Mouse (Mus musculus) embryonic facial prominence, embryonic 11.5 days (tissue): ENCODE measurements around the gene Slc8b1. TPM values are rescaled to one million over a fixed set of nuclear protein-coding genes. Genes with fewer than 3 reads are reported as not detected.
A peak's percentile ranks its signal among the peaks of the same experiment; 100 is the strongest.

Experiments
- ATAC-seq: fragments of 200-750 bp; cut with Nextera tagmentation; replicated peaks from 2 replicates; pipeline ENCODE4 v1.8.0; 2017; ENCODE audit warnings: low read depth; ENCODE audit not compliant: insufficient number of reproducible peaks, low FRiP score, low TSS enrichment
- DNase-seq: peaks from one replicate; pipeline ENCODE4 v3.0.0-alpha.2; 2015; ENCODE audit warnings: low spot score
- H3K27ac ChIP-seq: fragments of 300-500 bp; sonication (generic); replicated peaks from 2 replicates; pipeline ENCODE4 v1.5.1; 2014; ENCODE audit warnings: mild to moderate bottlenecking, low read depth, low read length, control low read depth
- H3K27me3 ChIP-seq: fragments of 300-500 bp; sonication (generic); 2 replicates; pipeline ENCODE4 v1.6.1; 2014; ENCODE audit warnings: mild to moderate bottlenecking, low read length, moderate library complexity, mixed read lengths; ENCODE audit not compliant: control insufficient read depth, insufficient read depth
- H3K36me3 ChIP-seq: fragments of 300-500 bp; sonication (generic); replicated peaks from 2 replicates; pipeline ENCODE4 v1.6.1; 2014; ENCODE audit warnings: low read depth, mild to moderate bottlenecking, low read length, moderate library complexity, mixed read lengths; ENCODE audit not compliant: control insufficient read depth, insufficient read depth
- H3K4me1 ChIP-seq: fragments of 300-500 bp; sonication (generic); 2 replicates; pipeline ENCODE4 v1.6.1; 2014; ENCODE audit warnings: low read length, mixed read lengths; ENCODE audit not compliant: control insufficient read depth, insufficient read depth
- H3K4me2 ChIP-seq: fragments of 300-500 bp; sonication (generic); 2 replicates; pipeline ENCODE4 v1.6.1; 2014; ENCODE audit warnings: low read depth, mild to moderate bottlenecking, control low read depth, low read length, moderate library complexity
- H3K4me3 ChIP-seq: fragments of 300-500 bp; sonication (generic); 2 replicates; pipeline ENCODE4 v1.5.1; 2014; ENCODE audit warnings: low read depth, low read length, control low read depth
- H3K9ac ChIP-seq: fragments of 300-500 bp; sonication (generic); replicated peaks from 2 replicates; pipeline ENCODE4 v1.6.1; 2014; ENCODE audit warnings: mild to moderate bottlenecking, control low read depth, low read length
- H3K9me3 ChIP-seq: fragments of 300-500 bp; sonication (generic); replicated peaks from 2 replicates; pipeline ENCODE4 v1.6.1; 2016; ENCODE audit warnings: mild to moderate bottlenecking, low read length, inconsistent platforms, mixed read lengths; ENCODE audit not compliant: control insufficient read depth
- WGBS: fragments of 180-500 bp; shearing (Covaris S2); extraction: QIAGEN DNeasy Blood & Tissue Kit; methylation state at CpG from one replicate; pipeline ENCODE4 v1.1.7; 2014; 5-methylcytosine and 5-hydroxymethylcytosine counted together
- polyA plus RNA-seq: library from polyadenylated mRNA; unstranded; fragments of >200 nt; fragmentation: Nextera tagmentation; extraction: Ambion mirVana; gene quantifications from 2 replicates; pipeline ENCODE4 v1.2.1, GENCODE M21; 2014

The Slc8b1 gene
- polyA plus RNA-seq, 1 experiment from 2014 or later: 1.8 TPM

GRCm38 (mm10) chr5:120506490-120506889 is 4.5 kb upstream of the Slc8b1 start:
- H3K4me3 ChIP-seq: no peak overlapping the region
- WGBS: 71% methylated on average over 9 of the region's 9 CpGs
- no peaks in the 10 kb centered on the region for H3K36me3 ChIP-seq
- no peaks in the 10 kb centered on the region for H3K27me3 ChIP-seq
- ATAC-seq (no peak), DNase-seq (no peak)
- no peak overlapping the region for H3K9ac ChIP-seq
- no peaks in the 10 kb centered on the region for H3K9me3 ChIP-seq
- no peak overlapping the region for H3K27ac ChIP-seq
- no peaks in the 10 kb centered on the region; the same call in 1 of the 2 replicates for H3K4me1 ChIP-seq
- H3K4me2 ChIP-seq: no peak overlapping the region

GRCm38 (mm10) chr5:120507311-120507710 is 3.7 kb upstream of the Slc8b1 start:
- WGBS: 50% methylated on average over 4 of the region's 4 CpGs
- H3K4me1 ChIP-seq: no peaks in the 10 kb centered on the region; the same call in 1 of the 2 replicates
- H3K4me2 ChIP-seq: no peak overlapping the region
- no peak overlapping the region for H3K4me3 ChIP-seq
- H3K9me3 ChIP-seq: no peaks in the 10 kb centered on the region
- ATAC-seq (no peak), DNase-seq (no peak)
- H3K27ac ChIP-seq: no peak overlapping the region
- H3K9ac ChIP-seq: no peak overlapping the region
- H3K36me3 ChIP-seq: no peaks in the 10 kb centered on the region
- no peaks in the 10 kb centered on the region for H3K27me3 ChIP-seq

GRCm38 (mm10) chr5:120511643-120512220 is 764 bp downstream of the Slc8b1 start:
- peak overlapping the region; percentile 61 for H3K4me2 ChIP-seq
- no peak overlapping the region for H3K27ac ChIP-seq
- ATAC-seq: no peak
- peak overlapping the region; percentile 43 for H3K4me3 ChIP-seq
- H3K9me3 ChIP-seq: no peaks in the 10 kb centered on the region
- no peak overlapping the region for H3K9ac ChIP-seq
- no peaks in the 10 kb centered on the region for H3K27me3 ChIP-seq
- no peaks in the 10 kb centered on the region for H3K36me3 ChIP-seq
- no peak for DNase-seq
- 38% methylated on average over 14 of the region's 14 CpGs for WGBS
- no peaks in the 10 kb centered on the region; the same call in 1 of the 2 replicates for H3K4me1 ChIP-seq

GRCm38 (mm10) chr5:120512911-120513555 is 2.1 kb downstream of the Slc8b1 start:
- H3K4me3 ChIP-seq: no peak overlapping the region
- no peak overlapping the region for H3K9ac ChIP-seq
- H3K9me3 ChIP-seq: no peaks in the 10 kb centered on the region
- DNase-seq: no peak
- no peak overlapping the region for H3K27ac ChIP-seq
- no peak for ATAC-seq
- no peak overlapping the region for H3K4me2 ChIP-seq
- 34% methylated on average over 15 of the region's 15 CpGs for WGBS
- H3K4me1 ChIP-seq: no peaks in the 10 kb centered on the region; the same call in 1 of the 2 replicates
- H3K27me3 ChIP-seq: no peaks in the 10 kb centered on the region
- no peaks in the 10 kb centered on the region for H3K36me3 ChIP-seq

- DNase-seq (no peak), ATAC-seq (no peak)
- Histone ChIP-seq H3K36me3 (no peaks in the 10 kb centered on the region), H3K27ac (no peak overlapping the region), H3K9me3 (no peaks in the 10 kb centered on the region), H3K4me2 (no peak overlapping the region), H3K4me1 (no peaks in the 10 kb centered on the region; the same call in 1 of the 2 replicates), H3K9ac (no peak overlapping the region), H3K27me3 (no peaks in the 10 kb centered on the region), H3K4me3 (no peak overlapping the region)
- WGBS: 88% methylated on average over 9 of the region's 9 CpGs
Observed at GRCm38 (mm10) chr5:120514031-120514677, 3.2 kb downstream of the Slc8b1 start.

- ATAC-seq: no peak
Observed at GRCm38 (mm10) chr5:120514754-120515153, 3.8 kb downstream of the Slc8b1 start.

GRCm38 (mm10) chr5:120515451-120515850 is 4.5 kb downstream of the Slc8b1 start:
- H3K27me3 ChIP-seq: no peaks in the 10 kb centered on the region
- no peak overlapping the region for H3K4me3 ChIP-seq
- H3K4me1 ChIP-seq: no peaks in the 10 kb centered on the region; the same call in 1 of the 2 replicates
- peak overlapping the region; percentile 20; the same call in 1 of the 2 replicates for H3K27ac ChIP-seq
- WGBS: 80% methylated on average over 7 of the region's 7 CpGs
- no peaks in the 10 kb centered on the region for H3K9me3 ChIP-seq
- H3K4me2 ChIP-seq: no peak overlapping the region
- DNase-seq (no peak), ATAC-seq (no peak)
- no peaks in the 10 kb centered on the region for H3K36me3 ChIP-seq
- H3K9ac ChIP-seq: no peak overlapping the region

More at GRCm38 (mm10) chr5:120514754-120515153, 3.8 kb downstream of the Slc8b1 start:
- 51% methylated on average over 4 of the region's 4 CpGs for WGBS
- no peak overlapping the region for H3K9ac ChIP-seq
- DNase-seq: no peak
- no peak overlapping the region for H3K4me2 ChIP-seq
- no peaks in the 10 kb centered on the region for H3K9me3 ChIP-seq
- H3K4me3 ChIP-seq: no peak overlapping the region
- H3K4me1 ChIP-seq: no peaks in the 10 kb centered on the region; the same call in 1 of the 2 replicates
- H3K36me3 ChIP-seq: no peaks in the 10 kb centered on the region
- no peaks in the 10 kb centered on the region for H3K27me3 ChIP-seq
- H3K27ac ChIP-seq: no peak overlapping the region
